Mouse (Mus musculus): Measurements from ENCODE around the gene Prkd2.

GRCm38 (mm10) chr7:16875310-16875325 is 32.4 kb downstream of the Prkd2 start, which contains the start of gene Dact3:
- no peak for TF ChIP-seq CTCF (IDR thresholded peaks at IDR 0.05; ENCODE audit: low read depth)
- no peak for TF ChIP-seq EP300 (IDR thresholded peaks at IDR 0.05; ENCODE audit: low read depth)
